Mouse (Mus musculus): Measurements from ENCODE around the gene Umps.

The Umps gene

GRCm38 (mm10) chr16:33930785-33931184 is 36.1 kb downstream of the Umps start:
- DNase-seq (ENCODE audit: low spot score): no peak

DNA sequence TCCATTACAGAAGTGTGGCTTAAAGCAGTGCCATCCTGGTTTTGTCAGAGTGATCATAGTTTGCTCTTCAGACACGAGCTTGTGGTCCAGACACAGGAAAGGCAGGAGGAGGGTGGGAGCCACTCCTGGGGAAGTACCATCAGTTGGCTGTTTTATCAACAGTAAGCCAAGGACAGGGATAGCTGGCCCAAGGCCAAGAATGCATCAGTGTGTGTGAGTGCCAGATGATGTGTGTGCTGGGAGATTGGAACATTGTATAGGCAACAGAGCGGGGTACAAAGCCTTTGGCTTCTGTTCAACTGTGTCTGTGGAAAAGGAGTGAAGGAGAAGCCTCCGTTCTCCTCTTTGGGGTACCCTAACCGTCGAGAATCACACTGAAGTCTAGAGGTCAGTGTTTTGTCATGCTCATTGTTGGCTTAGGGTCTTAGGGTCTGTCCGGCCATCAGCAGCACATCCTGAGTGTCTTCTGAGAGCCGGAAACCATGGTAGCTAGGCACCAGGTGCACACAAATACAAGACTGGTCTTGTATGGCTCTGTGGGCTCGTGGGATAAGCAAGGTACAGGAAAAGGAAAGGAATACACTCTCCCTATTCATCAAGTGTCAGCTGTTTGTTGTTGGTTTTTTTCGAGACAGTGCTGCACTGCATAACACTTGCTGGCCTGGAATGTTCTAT is 37.9 kb downstream of the Umps start:
- no peak for DNase-seq (ENCODE audit: low spot score)

DNA sequence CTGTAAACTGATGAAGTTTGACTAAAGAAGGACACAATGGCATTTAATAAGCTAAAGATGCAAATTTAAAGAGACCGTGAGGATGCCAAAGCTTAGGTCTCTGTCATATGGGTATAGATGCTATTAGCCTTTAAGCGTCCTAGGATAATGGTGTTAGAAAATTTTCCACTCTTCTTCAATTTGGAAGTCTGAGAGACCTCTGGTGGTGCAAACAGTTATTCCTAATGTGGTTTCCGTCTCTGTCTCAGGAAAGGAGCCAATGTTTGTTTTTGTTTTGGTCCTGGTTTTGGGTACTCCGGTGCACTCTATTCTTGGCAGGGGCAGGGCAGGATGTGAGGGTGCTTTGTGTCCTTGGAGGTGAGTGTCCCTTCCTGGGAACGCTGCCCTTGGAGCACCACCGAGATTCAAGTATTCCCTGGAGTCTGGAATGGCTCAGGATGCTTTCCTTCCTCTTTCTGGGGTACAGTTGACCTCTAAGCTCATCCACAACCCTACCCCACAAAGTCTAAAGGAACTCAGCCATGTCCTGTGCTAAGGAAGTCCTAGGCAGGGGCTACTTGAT is 39.5 kb downstream of the Umps start:
- DNase-seq (ENCODE audit: low spot score): no peak

DNA sequence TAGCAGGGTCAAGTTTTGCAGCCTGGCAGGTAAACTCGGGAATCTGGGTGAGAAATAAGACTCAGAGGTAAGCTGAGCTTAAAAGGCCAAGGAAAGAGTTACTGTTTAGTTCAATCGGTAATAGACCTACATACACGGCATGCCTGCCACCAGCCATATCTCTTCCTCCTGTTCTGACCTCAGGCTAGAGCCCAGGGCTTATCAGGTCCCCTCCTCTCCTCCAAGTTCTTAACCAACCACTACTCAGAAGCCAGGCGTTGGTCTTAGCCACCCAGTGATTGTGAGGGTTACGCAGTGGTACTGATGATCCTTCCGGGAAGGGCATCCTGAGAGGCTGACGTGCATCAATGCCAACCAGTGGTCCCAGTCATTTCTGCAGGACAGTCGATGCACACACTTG is 43.1 kb downstream of the Umps start:
- no peak for DNase-seq (ENCODE audit: low spot score)

DNA sequence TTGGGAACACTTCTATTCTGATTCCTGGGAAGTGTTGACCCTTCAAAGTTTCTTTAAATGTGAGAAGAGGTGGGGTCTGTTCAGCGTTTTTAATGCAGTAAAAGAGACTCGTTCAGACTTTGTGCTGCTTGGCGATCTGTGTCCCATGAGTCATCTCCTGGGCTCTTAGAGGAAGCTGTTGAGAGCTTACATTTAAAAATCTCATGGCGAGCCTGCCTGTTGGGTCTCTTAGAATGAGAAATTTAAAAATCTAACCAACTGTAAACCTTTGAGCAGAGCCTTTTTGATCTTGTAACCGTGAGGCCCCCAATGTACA is 43.9 kb downstream of the Umps start:
- no peak for DNase-seq (ENCODE audit: low spot score)

- no peak for DNase-seq (ENCODE audit: low spot score)
These were observed 44.5 kb downstream of the Umps start for GRCm38 (mm10) chr16:33922111-33923000.

DNA sequence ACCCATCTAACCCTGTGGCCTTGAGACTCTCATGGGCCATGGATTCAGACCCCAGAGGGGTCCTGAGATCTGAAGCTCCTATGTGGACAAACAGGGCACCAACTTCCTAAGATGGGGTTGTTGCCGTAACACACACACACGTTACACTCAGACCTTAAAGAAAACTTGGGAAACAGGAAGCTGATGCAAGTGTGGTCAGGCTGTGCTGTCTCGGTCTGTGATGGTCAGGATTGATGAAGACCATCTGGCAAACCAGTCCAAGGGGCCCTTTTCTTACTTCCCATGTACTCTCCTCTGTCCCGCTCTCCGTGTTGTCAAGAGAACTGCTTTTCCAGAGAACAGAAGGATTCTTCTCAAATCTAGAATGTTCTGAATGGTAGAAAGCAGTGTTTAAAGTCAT is 45.3 kb downstream of the Umps start:
- no peak for DNase-seq (ENCODE audit: low spot score)

GRCm38 (mm10) chr16:33917926-33918325 is 48.9 kb downstream of the Umps start:
- no peak for DNase-seq (ENCODE audit: low spot score)

DNA sequence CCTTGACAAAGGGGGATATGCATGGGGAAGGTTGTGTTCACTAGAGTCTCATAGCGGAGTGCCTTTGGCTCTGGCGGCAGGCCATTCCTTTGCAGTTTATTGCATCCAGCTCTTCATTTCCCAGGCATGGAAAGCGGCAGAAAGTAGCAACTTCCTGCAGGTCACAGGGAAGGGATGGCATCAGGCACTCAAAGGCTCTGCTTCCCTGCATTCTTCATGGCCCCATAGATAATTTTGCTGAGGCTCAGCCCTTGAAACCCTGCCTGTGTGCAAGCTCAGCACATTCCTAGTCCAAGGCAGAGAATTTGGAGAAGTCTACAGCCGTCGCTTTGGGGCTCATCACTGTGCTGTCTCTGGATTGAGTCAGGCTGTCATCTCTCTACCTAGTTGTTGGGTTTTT is 49.4 kb downstream of the Umps start:
- DNase-seq (ENCODE audit: low spot score): no peak

- no peak for DNase-seq (ENCODE audit: low spot score)
These were observed 50.2 kb downstream of the Umps start for GRCm38 (mm10) chr16:33916473-33917251.

GRCm38 (mm10) chr16:33914997-33915396 is 51.8 kb downstream of the Umps start:
- DNase-seq (ENCODE audit: low spot score): no peak

DNA sequence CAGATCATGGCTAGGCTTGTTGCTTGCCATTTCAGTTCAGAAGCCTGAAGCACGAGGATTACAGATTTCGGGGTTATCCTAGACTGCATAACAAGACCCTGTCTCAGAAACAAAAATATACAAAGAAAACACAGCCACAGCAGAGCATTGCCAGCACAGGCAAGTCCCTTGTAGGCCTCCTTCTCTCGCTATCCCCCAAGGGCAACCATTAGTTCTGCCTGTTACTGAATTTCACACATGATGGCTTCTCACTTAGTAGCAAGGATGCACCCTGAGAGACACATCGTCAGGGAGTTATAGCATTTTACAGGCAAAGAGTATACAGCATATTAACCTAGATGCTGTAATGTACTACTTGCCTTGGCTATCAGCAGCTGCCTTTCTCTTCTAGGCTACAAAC is 58.6 kb downstream of the Umps start:
- DNase-seq (ENCODE audit: low spot score): no peak
